Mouse (Mus musculus) forebrain, embryonic 13.5 days (tissue): Measurements from ENCODE around the gene Stat4. TPM values are rescaled to one million over a fixed set of nuclear protein-coding genes. Genes with fewer than 3 reads are reported as not detected.

Source experiments
- ATAC-seq: fragments of 200-750 bp; cut with Nextera tagmentation; 2 replicates; pipeline ENCODE4 v1.8.0; 2017
- H3K27ac ChIP-seq: fragments of 300-500 bp; sonication (generic); 2 replicates; pipeline ENCODE4 v1.5.1; 2015; ENCODE audit warnings: inconsistent platforms, mild to moderate bottlenecking, moderate library complexity
- H3K27me3 ChIP-seq: fragments of 300-500 bp; sonication (generic); 2 replicates; pipeline ENCODE4 v1.6.1; 2015; ENCODE audit warnings: mild to moderate bottlenecking, inconsistent platforms
- H3K36me3 ChIP-seq: fragments of 300-500 bp; sonication (generic); 2 replicates; pipeline ENCODE4 v1.6.1; 2015; ENCODE audit warnings: mild to moderate bottlenecking, inconsistent platforms; ENCODE audit not compliant: poor library complexity, severe bottlenecking
- H3K4me1 ChIP-seq: fragments of 300-500 bp; sonication (generic); 2 replicates; pipeline ENCODE4 v1.6.1; 2015; ENCODE audit warnings: inconsistent platforms
- H3K4me2 ChIP-seq: fragments of 300-500 bp; sonication (generic); 2 replicates; pipeline ENCODE4 v1.6.1; 2015; ENCODE audit warnings: inconsistent platforms, mild to moderate bottlenecking, moderate library complexity
- H3K4me3 ChIP-seq: fragments of 300-500 bp; sonication (generic); 2 replicates; pipeline ENCODE4 v1.5.1; 2015; ENCODE audit warnings: mild to moderate bottlenecking, inconsistent platforms
- H3K9ac ChIP-seq: fragments of 300-500 bp; sonication (generic); 2 replicates; pipeline ENCODE4 v1.6.1; 2015; ENCODE audit warnings: mild to moderate bottlenecking, inconsistent platforms
- H3K9me3 ChIP-seq: fragments of 300-500 bp; sonication (generic); replicated peaks from 2 replicates; pipeline ENCODE4 v1.6.1; 2016; ENCODE audit warnings: inconsistent platforms
- WGBS: fragments of 180-500 bp; shearing (Covaris S2); methylation state at CpG from one replicate; pipeline ENCODE4 v1.1.7; 2015; 5-methylcytosine and 5-hydroxymethylcytosine counted together
- polyA plus RNA-seq: library from polyadenylated mRNA; unstranded; fragments of >200 nt; fragmentation: Nextera tagmentation; extraction: Ambion mirVana; gene quantifications from 2 replicates; pipeline ENCODE4 v1.2.1, GENCODE M21; 2015

Stat4 gene
- polyA plus RNA-seq, 1 experiment from 2014 or later, result 2.9 TPM

DNA sequence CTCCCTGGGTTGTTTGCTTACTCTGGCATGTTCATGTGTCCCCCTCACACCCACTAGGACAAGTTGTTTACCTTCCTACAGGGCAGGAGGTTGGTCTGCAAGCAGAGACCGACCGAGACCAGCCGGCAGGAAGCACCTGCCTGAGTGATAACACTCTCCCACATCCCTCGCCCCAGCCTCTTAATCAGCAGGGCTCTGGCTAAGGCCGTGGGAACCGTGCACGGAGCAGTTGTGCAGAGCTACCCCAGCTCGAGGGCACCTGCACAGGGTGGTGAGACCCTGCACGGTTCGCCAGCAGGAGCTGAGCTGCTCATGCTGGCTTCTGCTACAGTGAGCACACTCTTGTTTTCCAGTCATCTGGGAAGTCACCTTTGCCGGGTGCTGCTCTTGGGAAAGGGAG is 163.7 kb downstream of the Stat4 start:
- H3K4me3 ChIP-seq, result no peak overlapping the region
- H3K27ac ChIP-seq, result no peak overlapping the region; the same call in 1 of the 2 replicates
- no peak for ATAC-seq
- H3K9ac ChIP-seq, result no peak overlapping the region
- H3K9me3 ChIP-seq, result no peaks in the 10 kb centered on the region
- no peak overlapping the region for H3K4me2 ChIP-seq
- peaks cover 6% of the 10 kb centered on the region; the same call in 1 of the 2 replicates for H3K36me3 ChIP-seq
- no peaks in the 10 kb centered on the region for H3K27me3 ChIP-seq
- H3K4me1 ChIP-seq, result no peaks in the 10 kb centered on the region; the same call in 1 of the 2 replicates
- WGBS, result 60% methylated on average over 11 of the region's 11 CpGs

DNA sequence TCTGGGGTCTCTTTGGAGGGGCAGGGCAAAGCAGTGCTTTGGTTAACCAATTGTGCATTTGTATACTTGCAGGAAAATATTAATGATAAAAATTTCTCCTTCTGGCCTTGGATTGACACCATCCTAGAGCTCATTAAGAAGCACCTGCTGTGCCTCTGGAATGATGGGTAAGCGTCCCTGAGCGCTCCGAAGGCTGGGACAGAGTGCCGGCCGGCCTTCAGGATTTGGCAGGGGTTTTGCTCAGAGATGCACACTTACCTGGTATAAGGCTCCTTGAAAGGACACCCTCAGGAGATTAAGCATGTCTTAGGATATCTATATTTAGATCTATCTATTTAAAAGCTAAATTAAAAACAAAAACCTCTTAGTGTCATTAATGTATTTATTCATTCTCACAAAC is 164.2 kb downstream of the Stat4 start:
- Histone ChIP-seq H3K36me3 (peaks cover 7% of the 10 kb centered on the region; the same call in 1 of the 2 replicates), H3K9ac (no peak overlapping the region), H3K27ac (no peak overlapping the region), H3K27me3 (no peaks in the 10 kb centered on the region), H3K4me3 (no peak overlapping the region), H3K4me2 (no peak overlapping the region), H3K9me3 (no peaks in the 10 kb centered on the region), H3K4me1 (no peaks in the 10 kb centered on the region; the same call in 1 of the 2 replicates)
- no peak for ATAC-seq
- WGBS, result 93% methylated on average over 5 of the region's 5 CpGs

DNA sequence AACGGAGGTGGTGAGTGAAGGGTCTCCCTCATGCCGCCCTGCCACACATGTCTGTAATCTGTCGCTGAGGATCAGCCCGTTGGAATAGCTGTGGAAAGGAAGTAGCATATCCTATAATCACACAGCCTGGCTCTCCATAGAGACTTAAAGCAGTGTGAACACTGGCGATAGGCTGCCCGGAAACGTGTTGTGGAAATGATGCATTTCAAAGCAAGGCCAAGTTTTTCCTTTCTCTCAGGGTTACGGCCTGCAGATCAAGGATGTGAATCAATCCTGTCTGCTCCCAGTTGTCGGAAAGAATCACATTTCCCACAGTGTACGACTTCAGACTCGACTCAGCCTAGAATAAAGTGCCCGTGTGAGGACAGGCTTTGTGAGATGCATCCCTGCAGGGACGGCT is 165.4 kb downstream of the Stat4 start:
- H3K4me1 ChIP-seq, result no peaks in the 10 kb centered on the region; the same call in 1 of the 2 replicates
- H3K4me3 ChIP-seq, result no peak overlapping the region
- H3K4me2 ChIP-seq, result no peak overlapping the region
- 74% methylated on average over 13 of the region's 13 CpGs for WGBS
- H3K9ac ChIP-seq, result no peak overlapping the region
- ATAC-seq, result no peak
- no peaks in the 10 kb centered on the region for H3K27me3 ChIP-seq
- H3K9me3 ChIP-seq, result no peaks in the 10 kb centered on the region
- no peak overlapping the region for H3K27ac ChIP-seq
- H3K36me3 ChIP-seq, result peaks cover 12% of the 10 kb centered on the region; the same call in 1 of the 2 replicates

DNA sequence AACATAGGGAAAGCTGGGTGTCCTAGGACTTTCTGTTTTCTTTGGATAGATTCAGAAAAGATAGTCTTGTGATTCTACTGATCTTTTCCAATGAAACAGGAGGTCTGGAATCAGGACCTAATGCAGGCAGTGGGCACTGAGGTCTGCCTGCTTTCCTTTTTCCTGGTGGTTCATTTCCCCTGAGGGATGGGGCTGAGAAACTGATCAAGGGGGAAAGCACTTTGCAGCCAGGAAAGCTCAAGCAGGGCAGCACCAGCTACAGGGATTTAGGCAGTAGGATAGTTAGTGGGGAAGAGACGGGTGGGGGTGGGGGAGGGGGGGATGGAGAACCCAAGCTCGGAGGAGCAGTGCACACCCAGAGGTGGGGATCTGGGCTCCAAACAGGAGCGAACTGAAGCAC is 166.0 kb downstream of the Stat4 start:
- Histone ChIP-seq H3K27ac (no peak overlapping the region), H3K36me3 (peaks cover 12% of the 10 kb centered on the region; the same call in 1 of the 2 replicates), H3K4me2 (no peak overlapping the region), H3K4me1 (no peaks in the 10 kb centered on the region; the same call in 1 of the 2 replicates), H3K4me3 (no peak overlapping the region), H3K27me3 (no peaks in the 10 kb centered on the region), H3K9me3 (no peaks in the 10 kb centered on the region), H3K9ac (no peak overlapping the region)
- 34% methylated on average over 3 of the region's 3 CpGs for WGBS
- ATAC-seq, result no peak

DNA sequence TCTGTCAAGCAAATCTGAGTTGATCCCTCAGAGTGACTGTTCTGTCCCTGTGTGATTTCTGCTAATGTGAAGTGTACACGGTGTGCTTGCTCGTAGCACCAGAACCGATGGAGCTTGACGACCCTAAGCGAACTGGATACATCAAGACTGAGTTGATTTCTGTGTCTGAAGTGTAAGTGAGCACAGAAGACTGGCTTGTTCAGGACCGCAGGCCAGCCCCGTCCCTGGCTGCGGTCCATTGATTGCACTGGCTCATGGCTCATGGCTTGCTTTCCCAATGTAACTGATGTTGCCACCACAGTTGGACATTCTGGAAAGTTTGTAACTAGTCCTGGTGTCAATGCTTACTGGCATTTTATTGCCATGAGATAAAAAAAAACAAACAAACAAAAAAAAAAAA is 167.9 kb downstream of the Stat4 start:
- H3K36me3 ChIP-seq, result peaks cover 12% of the 10 kb centered on the region; the same call in 1 of the 2 replicates
- 96% methylated on average over 8 of the region's 8 CpGs for WGBS
- no peak for ATAC-seq
- no peaks in the 10 kb centered on the region; the same call in 1 of the 2 replicates for H3K4me1 ChIP-seq
- no peak overlapping the region for H3K4me2 ChIP-seq
- no peak overlapping the region for H3K4me3 ChIP-seq
- no peaks in the 10 kb centered on the region for H3K9me3 ChIP-seq
- H3K27me3 ChIP-seq, result no peaks in the 10 kb centered on the region
- H3K27ac ChIP-seq, result no peak overlapping the region
- no peak overlapping the region for H3K9ac ChIP-seq

DNA sequence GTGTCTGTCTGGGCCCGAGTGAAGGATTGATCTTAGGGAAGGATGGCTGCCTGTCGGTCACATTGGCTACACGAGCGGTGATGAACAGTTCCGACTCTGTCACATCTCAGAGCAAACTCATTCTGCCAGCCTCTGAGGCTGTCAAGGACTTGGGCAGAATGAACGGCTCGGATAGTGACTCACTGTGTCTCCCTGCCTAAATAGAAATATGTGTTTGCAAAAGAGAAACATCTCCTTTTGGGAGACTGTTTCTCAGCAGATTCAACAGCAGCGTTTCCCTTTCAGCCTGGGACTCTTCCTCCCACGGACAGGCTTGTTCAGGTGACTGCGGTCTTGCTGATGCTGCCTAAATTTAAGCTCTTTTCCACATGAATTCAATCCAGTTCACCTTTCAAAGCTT is 169.4 kb downstream of the Stat4 start:
- no peak overlapping the region for H3K9ac ChIP-seq
- H3K4me3 ChIP-seq, result no peak overlapping the region
- H3K36me3 ChIP-seq, result peaks cover 12% of the 10 kb centered on the region; the same call in 1 of the 2 replicates
- 91% methylated on average over 10 of the region's 10 CpGs for WGBS
- no peak for ATAC-seq
- H3K9me3 ChIP-seq, result no peaks in the 10 kb centered on the region
- H3K4me2 ChIP-seq, result no peak overlapping the region
- H3K27me3 ChIP-seq, result no peaks in the 10 kb centered on the region
- no peak overlapping the region for H3K27ac ChIP-seq
- H3K4me1 ChIP-seq, result no peaks in the 10 kb centered on the region

Other genes with a start within 250 kb of the Stat4 start
- gene Myo1b, start 71.1 kb upstream of the Stat4 start, polyA plus RNA-seq, result 105 and 112 TPM in 2 replicates
- gene Stat1, start 132.3 kb downstream of the Stat4 start, polyA plus RNA-seq, result 12.3 and 14.0 TPM in 2 replicates
- gene Gls, start 246.1 kb downstream of the Stat4 start, polyA plus RNA-seq, result 23.6 and 23.7 TPM in 2 replicates